Mouse (Mus musculus) liver, embryonic 15.5 days (tissue): ENCODE data around the gene Gpx8. TPM values are rescaled to one million over a fixed set of nuclear protein-coding genes. Genes with fewer than 3 reads are reported as not detected.
"Not testable (repeated sequence)": the region's sequence is repeated elsewhere in the genome, so short reads cannot be mapped to it uniquely, and the experiment has no call there.

ENCODE experiments used
- ATAC-seq: fragments of 200-750 bp; cut with Nextera tagmentation; 2 replicates; pipeline ENCODE4 v1.8.0; 2017; ENCODE audit warnings: moderate number of reproducible peaks, mild to moderate bottlenecking, moderate library complexity; ENCODE audit not compliant: insufficient read depth
- H3K27ac ChIP-seq: fragments of 300-500 bp; sonication (generic); replicated peaks from 2 replicates; pipeline ENCODE4 v1.5.1; 2015; ENCODE audit warnings: mild to moderate bottlenecking, inconsistent platforms
- H3K27me3 ChIP-seq: fragments of 300-500 bp; sonication (generic); 2 replicates; pipeline ENCODE4 v1.6.1; 2015; ENCODE audit warnings: mild to moderate bottlenecking, inconsistent platforms
- H3K36me3 ChIP-seq: fragments of 300-500 bp; sonication (generic); replicated peaks from 2 replicates; pipeline ENCODE4 v1.6.1; 2015; ENCODE audit warnings: moderate library complexity, mild to moderate bottlenecking, inconsistent platforms
- H3K4me1 ChIP-seq: fragments of 300-500 bp; sonication (generic); replicated peaks from 2 replicates; pipeline ENCODE4 v1.6.1; 2015; ENCODE audit warnings: inconsistent platforms
- H3K4me2 ChIP-seq: fragments of 300-500 bp; sonication (generic); 2 replicates; pipeline ENCODE4 v1.6.1; 2015; ENCODE audit warnings: moderate library complexity, mild to moderate bottlenecking, inconsistent platforms
- H3K4me3 ChIP-seq: fragments of 300-500 bp; sonication (generic); replicated peaks from 2 replicates; pipeline ENCODE4 v1.5.1; 2015; ENCODE audit warnings: mild to moderate bottlenecking, inconsistent platforms
- H3K9ac ChIP-seq: fragments of 300-500 bp; sonication (generic); 2 replicates; pipeline ENCODE4 v1.6.1; 2015; ENCODE audit warnings: moderate library complexity, mild to moderate bottlenecking, inconsistent platforms
- H3K9me3 ChIP-seq: fragments of 300-500 bp; sonication (generic); replicated peaks from 2 replicates; pipeline ENCODE4 v1.6.1; 2016; ENCODE audit warnings: inconsistent platforms
- WGBS: fragments of 180-500 bp; shearing (Covaris S2); methylation state at CpG from one replicate; pipeline ENCODE4 v1.1.7; 2015; ENCODE audit warnings: mixed read lengths; ENCODE audit not compliant: insufficient replicate concordance; 5-methylcytosine and 5-hydroxymethylcytosine counted together
- polyA plus RNA-seq: library from polyadenylated mRNA; unstranded; fragments of >200 nt; fragmentation: Nextera tagmentation; extraction: Ambion mirVana; gene quantifications from 2 replicates; pipeline ENCODE4 v1.2.1, GENCODE M21; 2015

Gpx8 gene
- polyA plus RNA-seq, 1 experiment from 2014 or later, result 6.7 TPM

GRCm38 (mm10) chr13:113023274-113024143, 22.7 kb downstream of the Gpx8 start:
- 48% methylated on average over 17 of the region's 17 CpGs for WGBS
- no peak overlapping the region for H3K27ac ChIP-seq
- no peak for ATAC-seq

GRCm38 (mm10) chr13:113022467-113022866, 23.7 kb downstream of the Gpx8 start:
- no peak for ATAC-seq
- Histone ChIP-seq H3K36me3 (no peaks in the 10 kb centered on the region), H3K4me3 (no peak overlapping the region), H3K27ac (no peak overlapping the region), H3K4me1 (peaks cover 3% of the 10 kb centered on the region; the same call in 1 of the 2 replicates), H3K9me3 (no peaks in the 10 kb centered on the region), H3K27me3 (peaks cover 18% of the 10 kb centered on the region), H3K4me2 (no peak overlapping the region), H3K9ac (no peak overlapping the region)
- 66% methylated on average over 8 of the region's 8 CpGs for WGBS

More at GRCm38 (mm10) chr13:113023274-113024143, 22.7 kb downstream of the Gpx8 start:
- peaks cover 29% of the 10 kb centered on the region for H3K27me3 ChIP-seq
- no peaks in the 10 kb centered on the region for H3K9me3 ChIP-seq
- no peak overlapping the region for H3K9ac ChIP-seq
- H3K4me2 ChIP-seq, result no peak overlapping the region
- peaks cover 3% of the 10 kb centered on the region; the same call in 1 of the 2 replicates for H3K4me1 ChIP-seq
- H3K36me3 ChIP-seq, result no peaks in the 10 kb centered on the region
- H3K4me3 ChIP-seq, result no peak overlapping the region

- no peak overlapping the region for H3K4me2 ChIP-seq
- WGBS, result 50% methylated on average over 2 of the region's 2 CpGs
- H3K27ac ChIP-seq, result no peak overlapping the region
- no peak overlapping the region for H3K4me3 ChIP-seq
- H3K4me1 ChIP-seq, result peaks cover 3% of the 10 kb centered on the region; the same call in 1 of the 2 replicates
- H3K9me3 ChIP-seq, result no peaks in the 10 kb centered on the region
- no peaks in the 10 kb centered on the region for H3K36me3 ChIP-seq
- no peak overlapping the region for H3K9ac ChIP-seq
- peaks cover 23% of the 10 kb centered on the region for H3K27me3 ChIP-seq
- no peak for ATAC-seq
Measured at GRCm38 (mm10) chr13:113021521-113021920, 24.7 kb downstream of the Gpx8 start.

- not testable (repeated sequence) for H3K27me3 ChIP-seq, H3K27ac ChIP-seq, ATAC-seq, H3K36me3 ChIP-seq, H3K4me1 ChIP-seq, H3K9me3 ChIP-seq, H3K9ac ChIP-seq
- Histone ChIP-seq H3K4me3 (peak overlapping the region; percentile 41), H3K4me2 (peak overlapping the region; percentile 61)
- WGBS, result 24% methylated on average over 20 of the region's 20 CpGs
Measured at GRCm38 (mm10) chr13:113013174-113013953, 32.8 kb downstream of the Gpx8 start.

GRCm38 (mm10) chr13:113012683-113013082, 33.5 kb downstream of the Gpx8 start:
- no peak overlapping the region for H3K4me3 ChIP-seq

DNA sequence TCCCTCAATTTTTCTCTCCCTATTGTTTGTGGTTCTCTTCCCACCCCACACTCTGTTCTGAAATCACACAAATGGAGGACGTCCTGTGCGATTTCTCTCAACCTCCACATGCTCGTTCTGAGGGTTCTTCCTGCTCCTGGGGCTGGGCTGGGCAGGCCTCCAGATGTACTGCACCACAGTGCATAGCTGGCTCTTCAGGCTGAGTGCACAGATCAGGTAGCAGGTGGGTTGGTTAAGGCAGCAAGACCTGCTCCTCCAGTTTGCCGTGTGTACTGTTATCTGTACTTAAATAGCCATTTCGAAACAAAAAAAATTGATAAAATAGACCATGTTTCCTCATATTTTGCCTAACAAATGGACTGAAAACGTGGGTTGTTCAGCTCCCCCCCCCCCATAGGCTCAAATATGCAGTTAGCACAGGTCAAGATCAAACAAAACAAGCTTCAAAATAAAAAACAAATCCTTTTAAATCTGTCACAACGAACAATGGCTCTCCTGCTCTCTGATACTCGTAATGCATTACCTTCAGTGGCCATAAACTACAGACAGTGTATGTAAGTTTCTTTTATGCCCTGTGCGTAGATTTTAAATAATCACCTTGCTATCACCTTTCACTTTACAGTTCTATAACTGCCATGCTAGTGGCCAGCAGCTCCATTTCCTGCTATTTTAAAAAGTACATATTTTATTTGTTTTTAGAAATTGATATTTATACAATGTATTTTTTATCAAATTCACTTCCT, 45.5 kb downstream of the Gpx8 start:
- H3K27me3 ChIP-seq, result peaks cover 55% of the 10 kb centered on the region
- H3K36me3 ChIP-seq, result no peaks in the 10 kb centered on the region
- H3K9me3 ChIP-seq, result no peaks in the 10 kb centered on the region
- no peak overlapping the region for H3K27ac ChIP-seq
- H3K4me2 ChIP-seq, result no peak overlapping the region
- ATAC-seq, result no peak
- WGBS, result 39% methylated on average over 9 of the region's 9 CpGs
- H3K4me1 ChIP-seq, result no peaks in the 10 kb centered on the region; the same call in 1 of the 2 replicates
- no peak overlapping the region for H3K4me3 ChIP-seq
- no peak overlapping the region for H3K9ac ChIP-seq

More at GRCm38 (mm10) chr13:113012683-113013082, 33.5 kb downstream of the Gpx8 start:
- H3K4me1 ChIP-seq, result no peaks in the 10 kb centered on the region
- H3K4me2 ChIP-seq, result peak overlapping the region; percentile 61; the same call in 1 of the 2 replicates
- H3K27ac ChIP-seq, result no peak overlapping the region
- H3K9me3 ChIP-seq, result no peaks in the 10 kb centered on the region
- H3K27me3 ChIP-seq, result peaks cover 8% of the 10 kb centered on the region
- 72% methylated on average over 6 of the region's 6 CpGs for WGBS
- H3K9ac ChIP-seq, result no peak overlapping the region
- no peak for ATAC-seq
- no peaks in the 10 kb centered on the region for H3K36me3 ChIP-seq

DNA sequence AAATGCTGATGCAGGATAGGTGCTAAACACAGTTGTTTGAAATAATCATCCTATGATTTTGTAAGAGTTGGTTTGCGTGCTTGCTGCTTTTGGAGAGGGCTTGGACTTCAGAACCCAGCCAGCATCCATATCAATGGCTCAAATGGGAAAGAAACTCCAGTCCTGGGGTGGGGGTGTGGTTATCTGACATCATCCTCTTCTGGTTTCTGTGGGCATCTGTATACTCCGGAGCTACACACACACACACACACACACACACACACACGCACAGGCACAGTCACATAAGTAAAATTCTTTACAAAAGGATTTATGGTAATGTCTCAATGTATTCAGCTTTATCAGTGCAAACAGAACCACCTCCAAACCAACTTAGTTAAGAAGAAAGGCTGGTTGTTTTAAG, 46.1 kb downstream of the Gpx8 start:
- Histone ChIP-seq H3K4me1 (no peaks in the 10 kb centered on the region; the same call in 1 of the 2 replicates), H3K9me3 (no peaks in the 10 kb centered on the region), H3K9ac (no peak overlapping the region), H3K36me3 (no peaks in the 10 kb centered on the region), H3K27me3 (peaks cover 61% of the 10 kb centered on the region), H3K27ac (no peak overlapping the region), H3K4me2 (no peak overlapping the region), H3K4me3 (no peak overlapping the region)
- no peak for ATAC-seq
- 49% methylated on average over 3 of the region's 3 CpGs for WGBS

DNA sequence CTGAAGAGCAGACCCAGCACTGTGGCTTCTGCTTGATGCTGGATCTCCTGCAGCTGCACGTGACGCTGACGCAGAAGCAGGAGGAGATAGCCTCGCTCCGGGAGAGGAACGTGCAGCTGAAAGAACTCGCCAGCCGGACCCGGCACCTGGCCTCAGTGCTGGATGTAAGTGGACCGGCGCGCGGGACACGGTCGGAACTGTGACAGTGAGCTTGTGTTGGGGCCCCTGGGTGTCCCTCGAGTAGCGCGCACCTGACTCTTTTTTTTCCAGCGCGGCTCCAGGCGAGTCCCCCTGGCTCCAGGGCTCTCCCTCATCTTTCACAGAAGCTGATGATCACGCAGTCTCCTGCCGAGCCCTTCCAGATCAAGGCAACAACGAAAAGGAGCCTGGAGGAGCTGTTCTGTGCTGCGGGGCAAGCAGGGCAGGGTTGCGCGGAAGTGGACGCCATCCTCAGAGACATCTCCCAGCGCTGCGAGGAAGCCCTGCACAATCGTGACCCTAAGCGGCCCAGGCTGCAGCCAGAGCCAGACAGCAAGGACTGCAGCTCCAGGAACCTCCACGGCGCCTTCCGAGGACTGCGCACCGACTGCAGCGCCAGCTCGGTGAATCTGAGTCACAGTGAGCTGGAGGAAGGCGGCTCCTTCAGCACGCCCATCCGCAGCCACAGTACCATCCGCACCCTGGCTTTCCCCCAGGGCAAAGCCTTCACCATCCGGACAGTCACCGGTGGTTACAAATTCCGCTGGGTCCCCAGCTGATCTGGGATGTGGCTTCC, 47.6 kb downstream of the Gpx8 start:
- H3K4me1 ChIP-seq, result peaks cover 6% of the 10 kb centered on the region
- peaks cover 76% of the 10 kb centered on the region for H3K27me3 ChIP-seq
- H3K36me3 ChIP-seq, result no peaks in the 10 kb centered on the region
- peak overlapping the region; percentile 39 for H3K4me2 ChIP-seq
- no peak overlapping the region for H3K27ac ChIP-seq
- ATAC-seq, result no peak
- 2% methylated on average over 46 of the region's 46 CpGs for WGBS
- no peak overlapping the region for H3K9ac ChIP-seq
- 0 out of 2 replicates have a peak overlapping the region, but pooled peaks have one; percentile 0 for H3K4me3 ChIP-seq
- no peaks in the 10 kb centered on the region for H3K9me3 ChIP-seq

DNA sequence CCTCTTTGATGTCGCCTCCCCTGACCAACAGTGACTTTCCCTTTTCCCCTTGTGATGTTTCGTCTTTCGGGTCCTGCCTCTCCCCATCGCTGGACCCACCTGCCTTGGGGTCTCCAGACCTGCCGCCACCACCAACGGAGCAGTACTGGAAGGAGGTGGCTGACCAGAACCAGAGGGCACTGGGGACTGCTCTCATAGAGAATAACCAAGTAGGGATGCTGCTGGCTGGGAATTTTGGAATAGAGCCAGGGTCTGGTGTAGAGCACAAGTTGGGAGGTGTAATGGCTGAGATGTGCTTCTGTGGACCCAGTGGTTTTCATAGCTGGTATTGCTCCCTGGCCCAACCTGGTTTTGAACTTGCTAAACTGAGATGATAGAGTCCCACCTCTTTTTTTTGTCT, 48.8 kb downstream of the Gpx8 start:
- H3K27ac ChIP-seq, result no peak overlapping the region
- no peak overlapping the region for H3K4me3 ChIP-seq
- H3K4me2 ChIP-seq, result no peak overlapping the region
- H3K4me1 ChIP-seq, result peaks cover 10% of the 10 kb centered on the region
- H3K9ac ChIP-seq, result no peak overlapping the region
- peaks cover 88% of the 10 kb centered on the region for H3K27me3 ChIP-seq
- 57% methylated on average over 6 of the region's 6 CpGs for WGBS
- H3K9me3 ChIP-seq, result no peaks in the 10 kb centered on the region
- no peaks in the 10 kb centered on the region for H3K36me3 ChIP-seq
- no peak for ATAC-seq

DNA sequence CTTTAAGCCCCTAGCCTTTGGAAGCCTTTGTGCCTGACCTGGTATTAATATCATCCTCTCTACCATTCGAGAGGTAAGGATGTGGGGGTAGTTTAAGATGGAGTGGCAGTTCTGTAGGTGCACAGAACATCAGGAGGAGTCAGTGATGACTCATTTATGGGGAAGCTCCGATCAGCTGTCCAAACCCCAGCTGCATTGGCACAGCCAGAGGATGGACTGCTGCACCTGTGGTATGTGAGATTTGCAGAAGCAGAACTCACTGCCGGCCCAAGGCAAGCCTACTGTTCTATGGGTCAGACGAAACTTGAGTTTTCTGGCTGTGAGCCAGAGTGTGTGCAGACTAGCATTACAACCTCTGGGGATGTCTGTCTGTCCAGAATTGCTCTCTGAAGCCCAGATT, 49.8 kb downstream of the Gpx8 start:
- H3K9ac ChIP-seq, result no peak overlapping the region
- no peak overlapping the region for H3K4me3 ChIP-seq
- H3K36me3 ChIP-seq, result no peaks in the 10 kb centered on the region
- peaks cover 94% of the 10 kb centered on the region for H3K27me3 ChIP-seq
- peaks cover 10% of the 10 kb centered on the region for H3K4me1 ChIP-seq
- no peak overlapping the region for H3K27ac ChIP-seq
- H3K4me2 ChIP-seq, result no peak overlapping the region
- WGBS, result 44% methylated on average over 4 of the region's 4 CpGs
- no peak for ATAC-seq
- H3K9me3 ChIP-seq, result no peaks in the 10 kb centered on the region
